Comparison of ENCODE assay signal across 11 mouse cellular contexts in genomic region chr8:125531088-125531438, GRCm38 (mm10). TPM values are rescaled to one million over a fixed set of nuclear protein-coding genes. Genes with fewer than 3 reads are reported as not detected.
DNase-seq lines count a peak whose midpoint lies in the region; ATAC-seq lines count a peak whose summit lies in the region.
"Had no signal": no experiment of that assay in that cellular context is flagged by ENCODE, and none has a peak within 500 bp of the region (broad histone marks: within the 10 kb centered on the region; RNA-seq: fewer than 3 reads in every experiment).

No protein-coding gene starts in this region.

- intact Hi-C loops in heart, postnatal 25 days (cut with DNase I): loop anchor here (5.0 kb wide), 2 partner anchors 36 to 44 kb away; partner anchors contain the start of gene Sipa1l2

- no peak for ATAC-seq in heart, embryonic 13.5 days (ENCODE audit: extremely low read depth, insufficient number of reproducible peaks, low FRiP score, low TSS enrichment)
- no peak for ATAC-seq in lung, embryonic 16.5 days (ENCODE audit: low read depth)
- ATAC-seq in midbrain, embryonic 12.5 days (ENCODE audit: low FRiP score, low read depth): no peak
- ATAC-seq: hindbrain, embryonic 16.5 days had no signal

- H3K4me1 ChIP-seq in heart, embryonic 13.5 days: peaks cover 98% of the 10 kb centered on the region
- H3K4me1 ChIP-seq in lung, embryonic 16.5 days (replicated peaks; ENCODE audit: control insufficient read depth, insufficient read depth, low read length): peaks cover 53% of the 10 kb centered on the region
- peaks cover 81% of the 10 kb centered on the region for H3K4me1 ChIP-seq in midbrain, embryonic 12.5 days

- DNase-seq in heart, postnatal 25 days (ENCODE audit: low spot score): no peak
- no peak for DNase-seq in lung, postnatal 4 days
- DNase-seq in brain, adult 2 months (ENCODE audit: low read depth, low spot score): peak; percentile 75
- DNase-seq in cerebellum, adult 11-12 months: no peak
- DNase-seq: cerebellum, postnatal 14 days; kidney, postnatal 4 days had no signal

- no peaks in the 10 kb centered on the region for H3K27me3 ChIP-seq in heart, embryonic 13.5 days (replicated peaks)
- no peaks in the 10 kb centered on the region for H3K27me3 ChIP-seq in lung, embryonic 16.5 days (ENCODE audit: control insufficient read depth, insufficient read depth, low read depth, low read length)
- peaks cover 17% of the 10 kb centered on the region for H3K27me3 ChIP-seq in midbrain, embryonic 12.5 days
- H3K27me3 ChIP-seq: embryonic facial prominence, embryonic 13.5 days had no signal

- H3K9ac ChIP-seq in heart, embryonic 13.5 days: peak overlapping the region; percentile 69
- H3K9ac ChIP-seq in lung, embryonic 16.5 days (ENCODE audit: low read length): no peak overlapping the region
- H3K9ac ChIP-seq in midbrain, embryonic 12.5 days (replicated peaks): no peak overlapping the region
- H3K9ac ChIP-seq: embryonic facial prominence, embryonic 13.5 days had no signal

- no peaks in the 10 kb centered on the region for H3K36me3 ChIP-seq in heart, embryonic 13.5 days
- H3K36me3 ChIP-seq in lung, embryonic 16.5 days (ENCODE audit: control insufficient read depth, insufficient read depth, low read length): no peaks in the 10 kb centered on the region
- no peaks in the 10 kb centered on the region for H3K36me3 ChIP-seq in midbrain, embryonic 12.5 days

- H3K4me2 ChIP-seq in heart, embryonic 13.5 days: no peak overlapping the region
- H3K4me2 ChIP-seq in lung, embryonic 16.5 days (ENCODE audit: low read depth, low read length): no peak overlapping the region
- no peak overlapping the region for H3K4me2 ChIP-seq in midbrain, embryonic 12.5 days (replicated peaks)
- H3K4me2 ChIP-seq: embryonic facial prominence, embryonic 13.5 days had no signal

- H3K9me3 ChIP-seq in heart, embryonic 13.5 days: no peaks in the 10 kb centered on the region
- H3K9me3 ChIP-seq in lung, embryonic 16.5 days (ENCODE audit: control insufficient read depth, low read length): no peaks in the 10 kb centered on the region
- no peaks in the 10 kb centered on the region for H3K9me3 ChIP-seq in midbrain, embryonic 12.5 days
- H3K9me3 ChIP-seq: embryonic facial prominence, embryonic 13.5 days had no signal

- no peak overlapping the region for H3K4me3 ChIP-seq in heart, embryonic 13.5 days
- H3K4me3 ChIP-seq in lung, embryonic 16.5 days (ENCODE audit: low read length): no peak overlapping the region
- no peak overlapping the region for H3K4me3 ChIP-seq in midbrain, embryonic 12.5 days
- H3K4me3 ChIP-seq: embryonic facial prominence, embryonic 13.5 days had no signal

- H3K27ac ChIP-seq in heart, embryonic 13.5 days (replicated peaks): peak overlapping the region; percentile 87
- peak overlapping the region; percentile 67; the same call in 1 of the 2 replicates for H3K27ac ChIP-seq in lung, embryonic 16.5 days (ENCODE audit: low read length)
- 0 out of 2 replicates have a peak overlapping the region, but pooled peaks have one; percentile 22 for H3K27ac ChIP-seq in midbrain, embryonic 12.5 days (replicated peaks)
- H3K27ac ChIP-seq: embryonic facial prominence, embryonic 13.5 days had no signal

- WGBS in heart, embryonic 13.5 days: 43% methylated on average over 6 of the region's 6 CpGs
- 27% methylated on average over 6 of the region's 6 CpGs for WGBS in lung, embryonic 16.5 days
- WGBS in midbrain, embryonic 12.5 days: 52% methylated on average over 6 of the region's 6 CpGs

RNA-seq across cellular contexts. Expression of gene Sipa1l2, which starts 38.5 kb away (rescaled TPM):
- polyA plus RNA-seq in heart, embryonic 13.5 days (2015; fragmentation: Nextera tagmentation; extraction: Ambion mirVana): 19.7 and 20.2 TPM in 2 replicates
- 10 to 100 TPM; 43.7 to 44.8 TPM for total RNA-seq in heart, postnatal 25 days (2021)
- 13.3 and 14.2 TPM in 2 replicates for polyA plus RNA-seq in lung, embryonic 16.5 days (2015; fragmentation: Nextera tagmentation; extraction: Ambion mirVana)
- polyA plus RNA-seq in midbrain, embryonic 12.5 days (2016; fragmentation: Nextera tagmentation; extraction: Ambion mirVana): 43.7 and 45.4 TPM in 2 replicates

Comparison
In these comparisons a context has a peak if more than half of its experiments do, and no peak if none do; other contexts are left out.
1. H3K27ac ChIP-seq: peak in every context shown above with its lines; median percentile 87 in heart, embryonic 13.5 days; 67 in lung, embryonic 16.5 days; 22 in midbrain, embryonic 12.5 days.